Mouse (Mus musculus) midbrain, embryonic 14.5 days (tissue): ENCODE data around the gene Olfr1431. TPM values are rescaled to one million over a fixed set of nuclear protein-coding genes. Genes with fewer than 3 reads are reported as not detected.
"Not testable (repeated sequence)": the region's sequence is repeated elsewhere in the genome, so short reads cannot be mapped to it uniquely, and the experiment has no call there.

Experiments
- ATAC-seq: fragments of 200-750 bp; cut with Nextera tagmentation; 2 replicates; pipeline ENCODE4 v1.8.0; 2017; ENCODE audit warnings: moderate number of reproducible peaks, moderate library complexity; ENCODE audit not compliant: low FRiP score, low TSS enrichment
- DNase-seq: peaks from one replicate; pipeline ENCODE4 v3.0.0-alpha.2; 2015
- H3K27ac ChIP-seq: fragments of 300-500 bp; sonication (generic); replicated peaks from 2 replicates; pipeline ENCODE4 v1.5.1; 2014; ENCODE audit warnings: mild to moderate bottlenecking, low read depth, low read length, moderate library complexity
- H3K27me3 ChIP-seq: fragments of 300-500 bp; sonication (generic); 2 replicates; pipeline ENCODE4 v1.6.1; 2014; ENCODE audit warnings: low read length, control low read depth, mixed read lengths; ENCODE audit not compliant: control insufficient read depth, insufficient read depth
- H3K36me3 ChIP-seq: fragments of 300-500 bp; sonication (generic); 2 replicates; pipeline ENCODE4 v1.6.1; 2014; ENCODE audit warnings: low read length, control low read depth; ENCODE audit not compliant: control insufficient read depth, insufficient read depth
- H3K4me1 ChIP-seq: fragments of 300-500 bp; sonication (generic); 2 replicates; pipeline ENCODE4 v1.6.1; 2014; ENCODE audit warnings: mild to moderate bottlenecking, antibody characterized with exemption, low read length, control low read depth; ENCODE audit not compliant: control insufficient read depth, insufficient read depth
- H3K4me2 ChIP-seq: fragments of 300-500 bp; sonication (generic); 2 replicates; pipeline ENCODE4 v1.6.1; 2014; ENCODE audit warnings: mild to moderate bottlenecking, low read length, moderate library complexity
- H3K4me3 ChIP-seq: fragments of 300-500 bp; sonication (generic); replicated peaks from 2 replicates; pipeline ENCODE4 v1.5.1; 2014; ENCODE audit warnings: low read depth, low read length
- H3K9ac ChIP-seq: fragments of 300-500 bp; sonication (generic); replicated peaks from 2 replicates; pipeline ENCODE4 v1.6.1; 2014; ENCODE audit warnings: mild to moderate bottlenecking, low read length, moderate library complexity
- H3K9me3 ChIP-seq: fragments of 300-500 bp; sonication (generic); 2 replicates; pipeline ENCODE4 v1.6.1; 2016; ENCODE audit warnings: low read length, control low read depth, mixed read lengths; ENCODE audit not compliant: control insufficient read depth
- WGBS: fragments of 180-500 bp; shearing (Covaris S2); extraction: QIAGEN DNeasy Blood & Tissue Kit; methylation state at CpG from one replicate; pipeline ENCODE4 v1.1.7; 2014; 5-methylcytosine and 5-hydroxymethylcytosine counted together
- polyA plus RNA-seq: library from polyadenylated mRNA; unstranded; fragments of >200 nt; fragmentation: Nextera tagmentation; extraction: Ambion mirVana; gene quantifications from 2 replicates; pipeline ENCODE4 v1.2.1, GENCODE M21; 2014

Olfr1431 gene
- not detected in 2 replicates for polyA plus RNA-seq

DNA sequence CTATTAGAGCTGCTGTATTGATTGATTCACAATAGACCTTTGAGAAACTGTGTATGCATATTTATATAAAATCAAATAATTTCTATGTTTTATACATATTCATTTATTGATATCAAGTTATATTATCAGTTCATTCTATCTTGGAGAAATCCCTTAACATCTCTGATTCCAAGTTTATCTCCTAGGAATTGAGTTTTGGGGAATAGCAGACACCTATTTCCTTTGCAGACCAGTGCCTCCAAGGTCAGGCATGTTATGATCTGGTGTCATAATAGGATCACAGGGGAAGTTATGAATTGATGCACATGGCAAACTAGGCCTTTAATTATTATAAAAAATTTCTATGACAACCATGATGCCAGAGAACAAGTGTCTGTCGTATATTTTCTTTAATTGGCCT, at the start of gene Olfr1431:
Gene Olfr1431, plus strand, starts transcription at position 301 of the 400 bp plus-strand sequence.
- Histone ChIP-seq H3K36me3 (no peaks in the 10 kb centered on the region), H3K9ac (no peak within 1 kb of the TSS), H3K4me3 (no peak within 1 kb of the TSS), H3K4me2 (no peak within 1 kb of the TSS), H3K4me1 (no peaks in the 10 kb centered on the region), H3K9me3 (no peaks in the 10 kb centered on the region), H3K27me3 (no peaks in the 10 kb centered on the region), H3K27ac (no peak within 1 kb of the TSS)
- DNase-seq (no peak), ATAC-seq (no peak)
- WGBS: 89% methylated on average over 1 of the region's 1 CpGs

DNA sequence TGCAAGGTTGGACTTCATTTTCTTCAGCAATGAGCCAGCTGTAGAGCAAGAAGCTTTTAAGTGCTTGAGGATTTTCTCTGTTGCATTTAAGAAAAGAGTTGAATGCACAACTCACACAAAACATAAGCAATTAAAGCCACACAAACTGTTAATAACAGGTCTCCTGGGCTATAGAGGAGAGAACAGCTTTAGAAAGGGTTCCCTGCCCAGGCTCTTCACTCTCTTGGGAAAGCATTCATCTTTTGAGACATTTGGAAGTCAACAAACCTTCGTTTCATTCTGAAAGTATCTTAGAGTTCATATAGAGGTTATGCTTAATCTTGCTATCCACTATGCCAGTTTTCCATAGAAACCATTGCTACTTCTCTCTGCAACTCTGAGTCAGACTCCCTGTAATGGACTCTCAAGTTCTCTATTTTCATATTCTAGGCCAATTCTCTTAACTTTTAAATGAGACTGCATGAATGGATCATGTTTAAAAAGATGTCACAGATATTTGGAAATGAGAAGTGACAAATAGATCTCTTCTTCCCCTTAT, 30.3 kb upstream of the Olfr1431 start, which contains the start of gene Olfr1555-ps1:
Gene Olfr1555-ps1, minus strand, starts transcription at position 51 of the 538 bp plus-strand sequence.
- not testable (repeated sequence) for DNase-seq, H3K9ac ChIP-seq, H3K4me3 ChIP-seq, H3K36me3 ChIP-seq, H3K9me3 ChIP-seq, H3K4me2 ChIP-seq, H3K27ac ChIP-seq, H3K4me1 ChIP-seq, ATAC-seq, H3K27me3 ChIP-seq
- 63% methylated on average over 1 of the region's 1 CpGs for WGBS

DNA sequence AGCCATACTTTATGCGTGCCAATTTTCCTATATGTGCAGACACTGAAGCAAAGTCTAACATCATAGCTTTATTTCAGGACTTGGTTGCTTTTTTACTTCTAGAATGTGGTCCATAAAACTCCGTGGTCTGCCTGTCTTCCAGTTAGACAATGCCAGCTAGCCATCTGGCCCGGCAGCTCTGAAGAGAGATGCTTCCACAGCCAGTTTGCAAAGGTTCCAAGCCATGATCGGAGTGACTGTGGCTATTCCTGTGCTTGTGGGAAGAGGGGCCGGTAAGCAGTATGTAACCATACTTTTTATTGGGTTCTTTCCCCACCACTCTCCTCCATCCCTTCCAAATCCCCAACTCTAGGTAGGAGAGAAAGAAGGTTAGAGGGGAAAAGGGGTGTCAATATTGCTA, 25.0 kb upstream of the Olfr1431 start:
- H3K9ac ChIP-seq, H3K4me3 ChIP-seq, ATAC-seq, H3K4me1 ChIP-seq, H3K9me3 ChIP-seq, H3K27me3 ChIP-seq, H3K27ac ChIP-seq, DNase-seq, H3K4me2 ChIP-seq, H3K36me3 ChIP-seq: not testable (repeated sequence)
- WGBS: 86% methylated on average over 5 of the region's 5 CpGs

DNA sequence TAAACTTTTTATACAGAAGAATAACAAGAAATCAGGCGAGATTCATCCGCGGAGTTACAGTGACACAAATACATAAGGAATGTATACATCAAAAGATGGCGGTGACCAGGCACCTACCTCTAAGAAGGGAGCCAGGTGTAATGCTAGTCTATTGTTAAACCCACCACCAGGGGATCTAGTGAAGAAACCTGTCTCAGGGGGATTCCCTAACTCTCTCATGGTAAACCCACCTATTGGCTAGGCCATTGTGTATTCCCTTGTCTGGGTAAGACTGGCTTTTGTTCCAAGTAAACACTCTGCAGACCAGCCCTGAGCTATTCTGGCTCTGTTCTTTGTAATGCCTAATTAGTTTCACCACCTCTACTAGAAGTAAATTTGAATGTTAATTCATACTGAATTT, 1.4 kb upstream of the Olfr1431 start:
- 81% methylated on average over 4 of the region's 4 CpGs for WGBS
- not testable (repeated sequence) for H3K4me3 ChIP-seq, H3K27me3 ChIP-seq, DNase-seq, H3K9me3 ChIP-seq, ATAC-seq, H3K36me3 ChIP-seq, H3K27ac ChIP-seq, H3K4me1 ChIP-seq, H3K9ac ChIP-seq, H3K4me2 ChIP-seq

GRCm38 (mm10) chr19:12232496-12232895, 32.1 kb downstream of the Olfr1431 start, which contains the start of gene Olfr1432:
TSS of gene Olfr1432 (minus strand) at chr19:12232596.
- H3K36me3 ChIP-seq, H3K9ac ChIP-seq, H3K4me3 ChIP-seq, H3K27me3 ChIP-seq, H3K4me2 ChIP-seq, DNase-seq, H3K4me1 ChIP-seq, H3K9me3 ChIP-seq, ATAC-seq, H3K27ac ChIP-seq: not testable (repeated sequence)

DNA sequence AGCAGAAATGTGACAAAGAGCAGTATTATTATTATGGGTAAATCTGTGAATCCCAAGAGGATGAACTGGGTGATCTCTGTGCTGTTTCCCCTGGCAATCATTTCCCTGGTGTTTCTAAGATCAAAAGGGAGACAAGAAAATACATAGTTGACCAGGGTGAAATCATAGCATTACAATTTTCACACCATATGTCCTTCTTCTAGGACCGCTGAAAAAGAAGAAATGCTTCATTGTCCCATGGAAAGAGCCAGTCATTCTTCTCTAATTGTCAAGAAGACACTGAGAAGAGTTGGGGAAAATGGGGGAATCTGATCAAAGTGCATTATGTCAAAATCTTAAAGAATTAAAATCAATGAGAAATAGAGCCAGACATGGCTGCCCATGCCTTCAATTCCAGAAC, 41.1 kb downstream of the Olfr1431 start, which contains the start of gene Olfr262:
Gene Olfr262, minus strand, starts transcription at position 101 of the 400 bp plus-strand sequence.
- no peak for ATAC-seq
- H3K9ac ChIP-seq: no peak within 1 kb of the TSS
- H3K9me3 ChIP-seq: no peaks in the 10 kb centered on the region
- no peak within 1 kb of the TSS for H3K4me2 ChIP-seq
- no peak within 1 kb of the TSS for H3K27ac ChIP-seq
- no peaks in the 10 kb centered on the region for H3K36me3 ChIP-seq
- 78% methylated on average over 1 of the region's 1 CpGs for WGBS
- H3K4me1 ChIP-seq: no peaks in the 10 kb centered on the region
- DNase-seq: no peak
- no peaks in the 10 kb centered on the region for H3K27me3 ChIP-seq
- no peak within 1 kb of the TSS for H3K4me3 ChIP-seq

DNA sequence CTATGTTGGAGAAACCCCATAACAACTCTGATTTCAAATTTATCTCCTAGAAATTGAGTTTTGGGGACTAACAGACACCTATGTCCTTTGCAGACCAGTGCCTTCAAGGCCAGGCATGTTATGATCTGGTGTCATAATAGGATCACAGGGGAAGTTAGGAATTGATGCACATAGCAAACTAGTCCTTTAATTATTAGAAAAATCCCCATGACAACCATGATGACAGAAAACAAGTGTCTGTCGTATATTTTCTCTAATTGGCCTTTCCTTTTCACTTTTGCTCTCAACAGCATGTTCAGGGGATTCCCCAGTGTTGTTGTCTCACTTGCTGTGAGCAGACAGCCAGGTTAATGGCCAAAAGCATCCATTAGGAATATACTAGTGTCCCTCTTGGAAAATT, 60.3 kb downstream of the Olfr1431 start, which contains the start of gene Olfr235:
Gene Olfr235, plus strand, starts transcription at position 301 of the 400 bp plus-strand sequence.
- Histone ChIP-seq H3K36me3 (no peaks in the 10 kb centered on the region), H3K9ac (no peak within 1 kb of the TSS), H3K4me1 (no peaks in the 10 kb centered on the region), H3K27me3 (no peaks in the 10 kb centered on the region), H3K4me2 (no peak within 1 kb of the TSS), H3K27ac (no peak within 1 kb of the TSS), H3K4me3 (no peak within 1 kb of the TSS), H3K9me3 (no peaks in the 10 kb centered on the region)
- DNase-seq: no peak
- no peak for ATAC-seq
- 61% methylated on average over 1 of the region's 1 CpGs for WGBS

Other genes starting within 250 kb of the Olfr1431 start
- gene Osbp, start 234.7 kb upstream of the Olfr1431 start, polyA plus RNA-seq: 6.7 and 8.0 TPM in 2 replicates
- not detected in 2 replicates for gene Olfr1423, start 159.3 kb upstream of the Olfr1431 start, polyA plus RNA-seq
- gene Olfr1424, start 138.0 kb upstream of the Olfr1431 start, polyA plus RNA-seq: not detected in 2 replicates
- gene Olfr1425, start 122.9 kb upstream of the Olfr1431 start, polyA plus RNA-seq: not detected in 2 replicates
- gene Olfr1426, start 108.6 kb upstream of the Olfr1431 start, polyA plus RNA-seq: not detected in 2 replicates
- gene Olfr1427, start 97.3 kb upstream of the Olfr1431 start, polyA plus RNA-seq: not detected in 2 replicates
- not detected in 2 replicates for gene Olfr1428, start 84.7 kb upstream of the Olfr1431 start, polyA plus RNA-seq
- not detected in 2 replicates for gene Olfr76, start 77.4 kb upstream of the Olfr1431 start, polyA plus RNA-seq
- gene Olfr1555-ps1, start 30.5 kb upstream of the Olfr1431 start, polyA plus RNA-seq: not detected in 2 replicates
- not detected in 2 replicates for gene Olfr1432, start 32.0 kb downstream of the Olfr1431 start, polyA plus RNA-seq
- not detected in 2 replicates for gene Olfr262, start 41.0 kb downstream of the Olfr1431 start, polyA plus RNA-seq
- not detected in 2 replicates for gene Olfr235, start 60.4 kb downstream of the Olfr1431 start, polyA plus RNA-seq
- gene Olfr1434, start 79.2 kb downstream of the Olfr1431 start, polyA plus RNA-seq: not detected in 2 replicates
- gene Olfr1436, start 98.5 kb downstream of the Olfr1431 start, polyA plus RNA-seq: not detected in 2 replicates
- gene Olfr1437, start 124.5 kb downstream of the Olfr1431 start, polyA plus RNA-seq: not detected in 2 replicates
- gene Olfr1438-ps1, start 135.3 kb downstream of the Olfr1431 start, polyA plus RNA-seq: not detected in 2 replicates
- gene Olfr1440, start 186.6 kb downstream of the Olfr1431 start, polyA plus RNA-seq: not detected in 2 replicates
- gene Olfr1441, start 216.8 kb downstream of the Olfr1431 start, polyA plus RNA-seq: not detected in 2 replicates
- not detected in 2 replicates for gene Pfpl, start 227.3 kb downstream of the Olfr1431 start, polyA plus RNA-seq